Mouse (Mus musculus) naive thymus-derived CD4-positive, alpha-beta T cell, adult 2 months (primary cell): ENCODE results near the gene Gm42906.

Experiments used
- DNase-seq: peaks from one replicate; pipeline ENCODE4 v3.0.0-alpha.2; 2011; ENCODE audit warnings: low read depth

Gm42906 gene

DNA sequence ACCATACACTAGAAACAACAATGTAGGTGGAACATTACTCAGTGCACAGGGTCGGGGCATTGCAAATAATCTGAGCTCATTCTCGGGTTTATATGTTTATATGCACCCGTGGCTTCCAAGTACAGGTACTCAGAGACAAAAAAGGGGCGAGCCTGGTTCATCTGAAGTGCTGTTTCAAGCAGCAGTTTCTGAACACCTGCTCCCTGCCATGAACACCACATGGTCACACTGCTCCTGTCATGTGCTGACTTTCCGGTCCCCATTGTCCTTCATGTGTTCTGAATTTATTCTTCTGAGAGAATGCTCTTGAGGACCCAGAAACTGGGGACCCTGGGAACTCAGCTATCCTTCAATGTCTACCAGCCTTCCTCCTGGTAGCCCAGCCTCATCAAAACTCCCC lies 282.2 kb downstream of the Gm42906 start:
- no peak for DNase-seq

DNA sequence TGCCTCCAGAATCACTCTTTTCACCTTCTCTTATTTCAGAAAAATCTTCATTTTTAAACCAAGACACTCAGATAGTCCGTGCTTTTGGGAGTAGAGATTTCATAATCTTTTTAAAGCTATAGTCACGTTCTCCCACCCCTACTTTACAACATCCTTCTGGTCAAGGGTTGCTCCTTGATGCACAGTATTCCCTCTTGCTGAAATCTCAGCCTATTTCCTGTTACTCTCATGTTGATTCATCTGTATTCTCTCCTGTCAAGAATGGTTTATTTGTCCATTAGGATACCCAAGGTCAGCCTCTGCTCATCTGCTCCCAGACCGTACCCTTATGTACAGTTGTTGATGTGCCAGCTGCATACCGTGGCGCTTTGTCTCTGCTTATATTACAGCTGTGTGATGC lies 284.0 kb downstream of the Gm42906 start:
- no peak for DNase-seq

DNA sequence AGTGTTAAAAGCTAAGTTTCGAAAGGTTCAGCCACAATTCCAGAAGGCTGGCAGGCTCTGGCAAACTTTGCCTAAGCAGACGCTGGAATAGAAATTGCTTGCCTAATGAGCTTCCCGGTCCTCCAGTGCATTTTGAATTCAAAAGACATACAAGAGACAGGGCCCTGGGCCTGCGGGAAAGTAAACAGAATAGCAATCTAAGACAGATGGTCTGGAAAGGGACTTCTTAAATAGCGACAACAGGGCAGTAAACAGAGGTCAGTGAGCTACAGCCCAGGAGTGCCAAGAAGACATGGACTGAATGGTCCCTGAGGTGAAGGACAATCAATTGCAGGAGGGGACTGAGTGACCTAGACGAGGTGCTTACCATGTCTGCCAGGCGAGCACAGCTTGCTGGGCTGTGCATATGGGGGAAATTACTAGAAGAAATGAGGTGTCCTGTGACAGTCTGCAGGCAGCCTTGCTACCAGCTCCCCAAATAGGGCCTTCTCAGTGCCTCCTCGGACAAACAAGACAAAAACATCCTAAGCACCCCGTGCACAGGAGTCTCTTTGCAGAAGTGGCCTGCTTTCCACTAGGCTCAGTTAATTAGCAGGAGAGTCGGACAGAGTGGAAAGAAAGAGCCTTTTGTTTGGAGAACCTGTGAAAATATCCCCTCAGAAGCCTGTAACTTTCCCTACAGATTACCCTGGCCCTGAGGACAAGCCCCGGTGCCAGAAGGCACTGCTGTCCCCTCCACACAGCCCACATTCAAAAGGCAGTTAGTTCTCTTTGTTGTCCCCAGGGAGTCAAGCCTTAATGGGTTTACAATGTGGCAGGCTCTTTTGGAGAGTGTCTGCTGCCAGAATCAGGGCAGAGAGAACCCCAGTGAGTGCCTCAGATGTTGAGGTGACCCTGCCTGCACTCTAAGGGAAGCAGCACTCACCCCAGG lies 285.0 kb downstream of the Gm42906 start:
- no peak for DNase-seq

- no peak for DNase-seq
Measured at GRCm38 (mm10) chr5:151142241-151142640, 285.7 kb downstream of the Gm42906 start.

- no peak for DNase-seq
Measured at GRCm38 (mm10) chr5:151137901-151138300, 290.1 kb downstream of the Gm42906 start.

GRCm38 (mm10) chr5:151137311-151137710 lies 290.7 kb downstream of the Gm42906 start:
- no peak for DNase-seq

DNA sequence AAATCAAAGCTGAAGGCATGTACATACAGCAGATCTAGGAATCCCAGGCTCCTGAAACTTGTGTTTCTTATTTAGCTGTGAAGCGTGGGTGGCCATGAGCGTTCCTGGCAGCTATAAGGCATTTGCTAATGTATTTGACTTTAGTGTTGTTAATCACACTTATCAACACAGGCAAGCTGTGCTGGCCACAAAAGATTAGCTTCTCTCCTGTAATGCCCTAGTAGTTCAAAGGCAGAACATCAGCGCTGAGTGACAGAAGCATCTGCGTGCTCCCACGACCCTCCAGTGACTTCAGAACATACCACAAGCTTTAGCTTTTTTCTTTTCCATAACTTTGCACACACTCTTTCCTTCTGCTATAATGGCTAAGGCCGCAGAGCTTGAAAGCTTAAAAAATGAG lies 292.0 kb downstream of the Gm42906 start:
- DNase-seq: no peak

DNA sequence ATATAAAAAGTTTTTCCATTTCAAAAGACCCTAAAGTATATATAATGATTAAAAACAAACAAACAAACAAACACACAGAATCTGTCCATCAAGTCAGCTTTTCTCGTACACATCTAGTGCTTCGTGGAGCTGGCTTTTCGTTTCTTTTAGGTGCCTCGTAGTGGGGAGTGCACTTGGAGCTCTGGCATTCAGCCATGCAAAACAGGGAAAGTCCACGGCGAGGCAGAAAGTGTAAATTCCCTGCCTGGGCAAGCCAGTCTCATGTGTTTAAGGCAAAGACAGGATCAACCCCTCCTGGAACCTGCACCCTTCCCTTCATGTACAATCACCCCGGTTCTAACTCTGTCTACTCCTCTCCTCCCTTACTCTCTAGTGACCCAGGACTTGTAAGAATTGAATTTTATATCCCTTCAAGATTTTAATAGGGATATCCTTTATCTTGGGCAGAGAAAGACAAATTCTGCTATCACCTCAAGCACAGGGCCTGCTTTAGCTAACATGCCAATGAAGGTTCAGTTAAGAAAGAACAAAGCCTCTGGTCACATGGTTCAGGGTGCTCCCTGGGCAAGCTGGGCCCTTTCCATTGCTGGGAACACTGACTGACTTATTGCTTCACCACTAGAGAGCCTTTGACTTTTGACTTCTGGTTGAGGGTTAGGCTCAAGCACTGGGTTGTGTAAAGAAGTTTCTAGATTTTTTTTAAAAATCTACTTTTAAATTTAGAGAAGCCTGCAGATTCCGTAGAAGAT lies 292.7 kb downstream of the Gm42906 start:
- no peak for DNase-seq

DNA sequence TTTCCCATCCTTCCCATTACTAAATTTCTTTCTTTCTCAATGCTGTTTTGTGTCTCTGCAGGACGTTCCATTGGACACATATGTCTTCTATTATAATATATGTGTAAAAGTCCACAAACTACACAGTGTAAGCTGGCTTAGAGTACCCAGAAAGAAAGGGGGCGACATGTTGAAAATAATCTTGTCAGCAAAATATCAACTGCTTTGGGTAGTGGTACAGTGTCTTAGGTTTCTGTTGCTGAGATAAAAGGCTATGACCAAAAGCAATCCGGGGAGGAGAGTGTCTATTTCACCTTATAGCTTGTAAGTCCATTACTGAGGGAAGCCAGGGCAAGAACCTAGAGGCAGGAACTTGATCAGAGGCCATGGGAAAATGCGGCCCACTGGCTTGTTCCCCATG lies 293.8 kb downstream of the Gm42906 start:
- no peak for DNase-seq

DNA sequence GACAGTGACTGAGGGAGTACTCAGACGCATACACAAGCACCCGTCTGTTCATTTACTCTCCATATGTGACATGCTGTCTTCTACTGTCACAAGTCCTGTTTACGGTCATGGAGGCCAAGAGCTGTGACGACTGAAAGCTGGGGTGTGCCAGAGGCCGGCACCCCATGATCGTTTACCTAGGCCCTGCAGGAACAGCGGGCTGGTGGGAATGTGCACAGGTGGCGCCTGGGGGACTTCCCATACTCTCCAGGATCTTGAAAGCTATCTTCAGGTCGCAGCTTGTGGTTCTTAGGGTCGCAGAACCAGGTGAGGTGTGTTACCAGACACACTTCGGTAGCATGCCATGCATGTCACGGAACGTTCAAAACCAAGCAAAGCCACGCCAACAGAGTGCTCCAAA lies 294.2 kb downstream of the Gm42906 start:
- no peak for DNase-seq

- DNase-seq: no peak
Measured at GRCm38 (mm10) chr5:151129762-151130161, 298.2 kb downstream of the Gm42906 start.

DNA sequence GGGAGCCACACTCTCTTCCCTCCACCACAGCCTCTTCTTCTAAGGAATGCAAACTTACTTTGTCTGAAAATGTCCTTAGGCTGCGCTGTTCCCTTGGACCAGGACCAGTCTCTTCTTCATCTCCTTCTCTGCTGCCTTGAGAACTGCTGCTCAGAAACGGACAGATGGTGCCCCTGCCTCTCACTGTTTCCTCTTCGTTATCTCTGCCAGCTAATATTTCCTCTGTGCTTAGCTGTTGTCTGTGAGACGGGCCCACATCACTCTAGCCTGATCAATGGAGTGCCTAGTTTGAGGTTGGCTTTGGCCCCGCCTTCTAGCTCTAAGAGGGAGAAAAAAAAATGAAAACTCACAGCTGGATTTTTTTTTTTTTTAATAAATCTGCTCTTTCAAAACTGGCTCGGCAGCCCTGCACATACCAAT lies 300.7 kb downstream of the Gm42906 start:
- no peak for DNase-seq

GRCm38 (mm10) chr5:151126608-151127005 lies 301.4 kb downstream of the Gm42906 start:
- DNase-seq: no peak

DNA sequence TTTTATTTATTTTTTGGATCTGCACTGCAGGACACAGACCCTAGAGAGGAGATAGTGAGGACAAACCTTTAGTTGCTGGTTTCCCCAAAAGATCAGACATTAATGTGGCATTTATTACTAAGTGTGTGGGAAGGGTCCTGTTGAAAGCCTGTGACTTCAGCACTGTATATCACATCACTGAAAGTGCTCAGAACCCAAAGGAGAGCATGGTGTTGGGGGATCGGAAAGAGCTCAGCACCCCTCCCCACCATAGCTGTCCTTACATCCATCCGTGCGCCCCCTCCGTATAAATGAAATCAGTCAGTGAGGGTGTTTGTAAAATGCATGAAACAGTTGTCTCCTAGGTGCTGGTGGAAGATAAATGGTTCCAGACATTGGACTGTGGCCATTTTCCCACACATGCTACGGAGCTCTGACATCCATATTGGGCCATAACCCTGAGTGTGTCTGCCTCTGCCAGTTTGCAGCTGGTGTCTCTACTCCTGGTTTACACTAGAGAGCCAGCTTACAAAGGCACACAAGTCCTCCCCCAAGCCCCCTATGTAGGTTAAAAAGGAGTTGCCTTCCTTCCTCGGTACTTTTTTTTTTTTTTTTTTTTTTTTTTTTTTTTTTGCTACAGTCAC lies 301.9 kb downstream of the Gm42906 start:
- DNase-seq: no peak

- no peak for DNase-seq
Measured at GRCm38 (mm10) chr5:151117846-151118245, 310.1 kb downstream of the Gm42906 start.

DNA sequence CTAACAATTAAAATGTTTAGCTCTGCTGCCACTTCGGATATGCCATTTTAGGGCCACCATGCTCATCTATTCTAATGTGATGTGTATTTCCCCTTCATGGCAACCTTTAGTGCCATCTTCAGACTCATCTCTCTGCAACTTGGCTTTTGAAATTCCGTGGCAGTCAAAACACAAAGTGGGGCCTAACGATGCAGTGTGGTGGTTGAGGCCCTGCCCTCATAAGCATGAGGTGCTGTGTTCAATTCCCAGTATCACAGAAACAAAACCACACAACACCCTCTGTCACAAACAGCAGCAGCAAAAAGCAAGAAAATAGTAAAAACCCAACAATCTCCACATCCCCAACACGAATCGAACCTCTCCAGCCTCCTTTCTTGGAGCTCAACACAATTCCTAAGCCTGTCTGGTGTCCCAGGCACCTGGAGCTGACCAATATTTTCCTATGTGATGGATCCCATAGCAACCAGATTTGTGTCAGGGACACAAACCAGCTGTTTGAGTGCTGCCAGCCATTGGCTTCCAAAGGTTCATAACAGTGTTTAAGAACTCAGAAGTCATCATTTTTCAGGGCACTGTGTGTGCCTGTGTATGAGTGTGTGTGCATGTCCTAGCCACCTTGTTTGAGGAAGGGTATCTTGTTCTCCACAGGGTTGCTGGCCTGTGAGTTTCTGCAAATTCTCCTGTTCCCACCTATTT lies 311.6 kb downstream of the Gm42906 start:
- DNase-seq: no peak

GRCm38 (mm10) chr5:151112743-151113142 lies 315.2 kb downstream of the Gm42906 start:
- DNase-seq: no peak

GRCm38 (mm10) chr5:151111080-151111871 lies 316.7 kb downstream of the Gm42906 start:
- no peak for DNase-seq

- DNase-seq: no peak
Measured at GRCm38 (mm10) chr5:151110461-151110908, 317.5 kb downstream of the Gm42906 start.

DNA sequence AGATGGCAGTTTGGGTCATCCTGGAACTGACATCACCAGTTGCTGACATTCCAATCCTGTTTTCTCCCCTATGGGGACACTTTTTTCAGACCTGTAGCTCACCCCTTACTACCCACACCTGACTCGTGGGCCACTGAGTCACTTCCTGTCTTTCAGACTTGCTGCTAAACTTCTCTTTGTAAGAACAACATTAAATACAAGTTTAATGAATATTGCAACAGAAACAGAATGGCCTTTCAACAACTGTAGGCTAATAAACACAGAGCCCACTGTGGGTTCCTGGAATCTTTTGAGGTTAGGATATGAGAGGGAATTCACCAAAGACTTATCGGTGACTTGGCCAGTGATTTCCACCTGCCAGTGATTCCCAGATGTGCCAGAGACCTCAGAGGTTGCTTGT lies 318.1 kb downstream of the Gm42906 start:
- no peak for DNase-seq

GRCm38 (mm10) chr5:151108955-151109354 lies 319.0 kb downstream of the Gm42906 start:
- no peak for DNase-seq
